Mouse (Mus musculus) retina, adult 2 months (tissue): Measurements from ENCODE around the gene Ddx50.
A peak's percentile ranks its signal among the peaks of the same experiment; 100 is the strongest.

Experiments
- DNase-seq: peaks from one replicate; pipeline ENCODE4 v3.0.0-alpha.2; 2012; ENCODE audit warnings: low read depth, low spot score

Ddx50 gene

GRCm38 (mm10) chr10:62650881-62651810, at the start of gene Ddx50:
Ddx50 (minus strand) TSS chr10:62651218.
- DNase-seq: peak; percentile 97

- DNase-seq: no peak
Observed at GRCm38 (mm10) chr10:62692771-62693170, 41.8 kb upstream of the Ddx50 start.

GRCm38 (mm10) chr10:62692244-62692643, 41.2 kb upstream of the Ddx50 start:
- DNase-seq: no peak

GRCm38 (mm10) chr10:62687032-62687674, 36.1 kb upstream of the Ddx50 start:
- DNase-seq: no peak

- no peak for DNase-seq
Observed at GRCm38 (mm10) chr10:62683043-62683442, 32.0 kb upstream of the Ddx50 start.

GRCm38 (mm10) chr10:62679833-62680232, 28.8 kb upstream of the Ddx50 start:
- DNase-seq: no peak

GRCm38 (mm10) chr10:62677329-62677728, 26.3 kb upstream of the Ddx50 start:
- no peak for DNase-seq

- DNase-seq: no peak
Observed at GRCm38 (mm10) chr10:62676196-62676595, 25.2 kb upstream of the Ddx50 start.

GRCm38 (mm10) chr10:62672359-62672758, 21.3 kb upstream of the Ddx50 start:
- DNase-seq: no peak

GRCm38 (mm10) chr10:62669245-62669644, 18.2 kb upstream of the Ddx50 start:
- no peak for DNase-seq

- no peak for DNase-seq
Observed at GRCm38 (mm10) chr10:62668463-62668862, 17.4 kb upstream of the Ddx50 start.

GRCm38 (mm10) chr10:62668043-62668442, 17.0 kb upstream of the Ddx50 start:
- DNase-seq: no peak

- no peak for DNase-seq
Observed at GRCm38 (mm10) chr10:62664963-62665590, 14.1 kb upstream of the Ddx50 start.

GRCm38 (mm10) chr10:62664171-62664570, 13.2 kb upstream of the Ddx50 start:
- DNase-seq: no peak

- no peak for DNase-seq
Observed at GRCm38 (mm10) chr10:62656711-62657110, 5.7 kb upstream of the Ddx50 start.

GRCm38 (mm10) chr10:62651961-62652360, 943 bp upstream of the Ddx50 start:
- no peak for DNase-seq

- no peak for DNase-seq
Observed at GRCm38 (mm10) chr10:62650358-62650782, 648 bp downstream of the Ddx50 start.

GRCm38 (mm10) chr10:62604161-62604560, 46.9 kb downstream of the Ddx50 start:
- DNase-seq: no peak

GRCm38 (mm10) chr10:62603233-62604030, 47.6 kb downstream of the Ddx50 start:
- DNase-seq: no peak

GRCm38 (mm10) chr10:62602177-62603040, 48.6 kb downstream of the Ddx50 start, which contains the start of gene Ddx21:
Ddx21 (minus strand) TSS chr10:62602281.
- peak; percentile 78 for DNase-seq

GRCm38 (mm10) chr10:62601833-62602176, 49.2 kb downstream of the Ddx50 start:
- no peak for DNase-seq
